20 mouse cellular contexts compared by ENCODE assay signal in genomic region chrX:153381753-153382152, GRCm38 (mm10).
DNase-seq lines count a peak whose midpoint lies in the region; ATAC-seq lines count a peak whose summit lies in the region.
"Had no signal": no experiment of that assay in that cellular context is flagged by ENCODE, and none has a peak within 500 bp of the region (broad histone marks: within the 10 kb centered on the region; RNA-seq: fewer than 3 reads in every experiment).

No protein-coding gene starts in this region.

- intact Hi-C loops in heart, postnatal 14 days (cut with DNase I), result no loop called here

- ATAC-seq in activated CD4-positive, CD25-positive, alpha-beta regulatory T cell, adult 4 months, result peak; percentile 59
- peak; percentile 54; the same call in 1 of the 2 replicates for ATAC-seq in megakaryocyte, adult 5-6 weeks (ENCODE audit: poor library complexity, severe bottlenecking)
- ATAC-seq: forebrain, embryonic 15.5 days had no signal

- DNase-seq in A20 (ENCODE audit: low read depth, low spot score), result peak; percentile 20
- peak; percentile 10 for DNase-seq in ES-CJ7 (ENCODE audit: low read depth, low spot score)
- DNase-seq in heart, postnatal 14 days, result no peak
- DNase-seq in MN1 (ENCODE audit: low spot score), result no peak
- no peak for DNase-seq in adrenal gland, adult (ENCODE audit: inconsistent age in 2 of 2, low spot score in 1 of 2)
- DNase-seq in thymus, postnatal 25 days, result no peak
- DNase-seq: adrenal gland, adult 2 months; cerebellum, adult 2 months; gastrocnemius, postnatal 25 days; heart, adult 2 months; kidney, adult 18-20 months; kidney, postnatal 4 days; liver, embryonic 13.5 days; lung, adult 2 months; lung, postnatal 14 days; midbrain, embryonic 14.5 days; thymus, adult 18-20 months had no signal

Comparison
In these comparisons a context has a peak if more than half of its experiments do, and no peak if none do; other contexts are left out.
1. DNase-seq: peak in A20 (single experiment) and ES-CJ7 (single experiment); none in heart, postnatal 14 days (0 of 2), MN1 (single experiment), adrenal gland, adult (0 of 2) and thymus, postnatal 25 days (single experiment).